Mouse (Mus musculus) layer of hippocampus, postnatal 10 days (tissue): Measurements from ENCODE around the gene Endou. TPM values are rescaled to one million over a fixed set of nuclear protein-coding genes. Genes with fewer than 3 reads are reported as not detected.

ENCODE experiments used
- total RNA-seq, 2 experiments: library from RNA; stranded (reverse); gene quantifications; 2 replicates each; pipeline ENCODE4 v1.2.3; 2021

Gene Endou
- total RNA-seq, 2 experiments from 2014 or later: 0.62 to 0.73 TPM

Other genes with a start within 250 kb of the Endou start
- gene Rpap3, start 25.5 kb downstream of the Endou start, total RNA-seq: 10 to 100 TPM; 32.0 to 33.7 TPM
- gene Rapgef3, start 36.6 kb upstream of the Endou start, total RNA-seq: 10 to 100 TPM; 37.3 to 43.3 TPM
- gene Slc48a1, start 47.2 kb upstream of the Endou start, total RNA-seq: 100 to 1,000 TPM; 104 to 118 TPM
- 10 to 100 TPM; 29.1 to 32.0 TPM for gene Hdac7, start 113.2 kb upstream of the Endou start, total RNA-seq
- gene Vdr, start 179.3 kb upstream of the Endou start, total RNA-seq: under 1 TPM in 1 of 2 experiments, not detected in 1; 0.07 TPM
- 10 to 100 TPM; 20.1 to 22.2 TPM for gene Tmem106c, start 232.9 kb upstream of the Endou start, total RNA-seq